Mouse (Mus musculus) retina, embryonic 14.5 days (tissue): Measurements from ENCODE around the gene Gm2042.
"Not testable (repeated sequence)": the region's sequence is repeated elsewhere in the genome, so short reads cannot be mapped to it uniquely, and the experiment has no call there.

Source experiments
- DNase-seq: peaks from one replicate; pipeline ENCODE4 v3.0.0-alpha.2; 2015; ENCODE audit warnings: low spot score

Gene Gm2042

GRCm38 (mm10) chr12:87953780-87954179 is at the start of gene Gm2042:
TSS of gene Gm2042 (plus strand) at chr12:87954080.
- DNase-seq, result not testable (repeated sequence)

- not testable (repeated sequence) for DNase-seq
Measured at GRCm38 (mm10) chr12:87919721-87920120, 34.2 kb upstream of the Gm2042 start, which contains the start of gene Gm2035. TSS of gene Gm2035 (minus strand) at chr12:87919857.

- DNase-seq, result not testable (repeated sequence)
Measured at GRCm38 (mm10) chr12:87984000-87984399, 30.1 kb downstream of the Gm2042 start.

GRCm38 (mm10) chr12:88004118-88004517 is 50.2 kb downstream of the Gm2042 start:
- DNase-seq, result not testable (repeated sequence)
